Mouse (Mus musculus): Measurements from ENCODE around the gene Syne4.
A peak's percentile ranks its signal among the peaks of the same experiment; 100 is the strongest.

Syne4 gene

DNA sequence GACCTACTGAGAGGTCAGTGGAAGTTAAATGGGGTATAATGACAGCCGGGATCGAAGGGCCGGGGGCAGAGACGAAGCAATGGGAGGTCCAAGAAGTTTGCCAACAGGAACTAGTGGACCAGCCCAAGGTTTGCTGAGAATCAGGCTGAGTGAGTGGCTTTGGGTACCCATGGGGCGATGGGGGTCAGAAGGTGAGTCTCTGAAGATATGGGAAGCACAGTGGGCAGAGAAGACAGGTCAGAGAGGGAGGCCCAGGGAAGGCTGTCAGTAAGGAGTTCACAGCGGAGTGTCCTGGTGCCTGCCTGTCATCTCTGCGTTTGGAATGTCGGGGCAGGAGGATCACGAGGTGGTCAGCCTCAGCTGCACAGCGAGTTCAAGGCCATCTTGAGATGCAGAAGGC lies 13.8 kb downstream of the Syne4 start:
- no peak for DNase-seq (ENCODE audit: low spot score in 2 of 2)

DNA sequence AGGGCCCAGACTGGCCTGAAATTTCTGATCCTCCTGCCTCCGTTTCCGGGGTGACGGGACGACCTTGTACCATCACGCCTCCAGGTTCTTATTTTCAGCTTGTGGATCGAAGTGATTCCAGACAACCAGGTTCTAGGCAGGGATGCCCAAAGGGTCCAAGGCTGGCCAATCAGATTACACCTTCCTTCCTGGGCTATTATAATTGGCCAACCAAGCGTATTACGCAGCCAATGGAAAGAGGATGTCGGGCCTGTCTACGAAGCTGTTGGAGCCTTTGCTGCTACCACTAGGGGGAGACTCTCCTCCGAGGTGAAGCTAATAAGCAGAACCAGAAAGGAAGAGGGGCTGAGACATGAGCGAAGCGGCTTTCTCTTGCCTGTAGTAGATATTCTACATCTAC lies 17.3 kb downstream of the Syne4 start:
- peak in 1 of 2 experiments; percentile 80 for DNase-seq (ENCODE audit: low spot score in 2 of 2)

DNA sequence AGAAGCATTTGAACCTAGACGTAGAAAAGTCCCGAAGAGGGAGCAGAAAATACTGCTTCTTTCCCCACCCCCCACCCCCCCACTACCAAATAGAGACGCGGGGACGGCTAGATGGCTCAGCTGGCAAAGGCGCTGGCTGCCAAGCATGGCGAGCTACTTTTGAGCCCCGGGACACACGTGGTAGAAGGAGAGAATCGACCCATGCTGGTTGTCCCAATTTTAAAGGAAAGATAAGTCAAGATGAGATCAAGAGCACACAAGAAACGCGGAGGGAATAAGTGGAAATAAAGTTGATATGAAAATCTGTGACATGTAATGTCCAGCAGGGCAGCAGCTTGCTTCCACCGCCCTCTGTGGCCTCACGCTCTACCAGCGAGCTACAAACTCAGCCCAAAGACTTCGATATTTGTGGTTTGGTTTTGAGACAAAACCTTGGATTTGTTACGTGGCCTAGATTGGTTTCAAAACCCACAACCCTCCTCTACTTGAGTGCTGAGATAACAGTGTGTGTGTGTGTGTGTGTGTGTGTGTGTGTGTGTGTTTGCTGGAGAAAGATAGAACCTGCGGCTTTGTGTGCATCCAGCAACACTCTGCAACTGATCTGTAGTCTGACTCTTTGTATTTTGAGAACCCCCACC lies 18.1 kb downstream of the Syne4 start:
- DNase-seq (ENCODE audit: low spot score in 2 of 2), result no peak

DNA sequence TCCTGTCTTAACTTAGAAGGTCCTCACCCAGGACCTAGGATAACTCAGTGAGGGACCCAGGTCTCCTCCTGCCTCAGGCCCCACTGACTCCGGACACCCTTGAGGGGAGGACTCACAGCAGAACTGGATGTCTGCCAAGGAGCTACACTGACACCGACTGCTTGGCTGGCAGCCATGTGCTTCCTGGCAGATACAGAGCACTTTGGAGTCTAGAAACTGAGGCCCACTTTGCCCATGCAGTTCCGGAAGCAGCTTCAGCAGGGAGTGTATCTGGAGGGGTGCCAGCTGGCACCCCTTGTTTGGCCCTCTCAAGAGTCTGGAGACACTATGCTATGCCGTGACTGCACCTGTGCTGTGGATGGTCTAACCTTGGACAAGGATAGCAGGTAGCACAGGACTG lies 18.8 kb downstream of the Syne4 start:
- no peak for DNase-seq (ENCODE audit: low spot score in 2 of 2)

DNA sequence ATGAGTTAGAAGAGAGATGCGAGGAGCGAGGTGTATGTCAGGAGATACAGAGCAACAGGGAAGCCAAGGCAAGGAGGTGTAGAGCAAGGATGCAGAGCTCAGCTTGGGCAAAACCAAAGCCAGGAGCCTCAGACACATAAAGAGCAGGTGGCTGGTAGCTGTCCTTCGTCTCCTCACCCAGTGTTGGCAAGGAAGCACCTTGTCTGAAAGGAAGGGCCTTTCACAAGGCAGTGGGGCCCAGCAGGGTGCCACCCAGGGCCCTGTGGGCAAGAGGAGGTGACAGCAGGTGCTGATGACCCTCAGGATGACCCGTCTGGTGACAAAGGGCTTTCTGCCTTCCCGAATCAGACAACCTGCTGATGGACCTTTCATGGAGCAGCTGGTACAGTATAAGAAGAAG lies 20.0 kb downstream of the Syne4 start:
- DNase-seq (ENCODE audit: low spot score in 2 of 2), result no peak

DNA sequence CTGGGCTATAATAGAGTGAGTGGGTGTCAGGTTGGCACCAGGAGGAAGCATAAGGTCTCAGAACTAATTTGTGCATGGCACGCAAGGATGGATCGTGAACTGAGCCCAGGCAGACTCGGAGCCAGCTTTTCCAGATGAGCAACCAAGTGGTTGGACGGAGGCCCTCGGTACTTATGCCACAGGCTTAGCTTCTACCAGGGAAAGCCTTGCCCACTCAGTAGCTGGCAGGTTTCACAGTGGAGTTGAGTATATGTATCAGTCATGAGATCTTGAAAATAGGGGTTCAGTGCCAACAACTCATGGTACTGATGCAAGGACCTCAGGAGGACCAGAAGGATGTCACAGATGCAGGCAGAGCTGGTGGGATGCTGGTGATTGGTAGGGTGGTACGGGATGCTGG lies 21.1 kb downstream of the Syne4 start:
- DNase-seq (ENCODE audit: low spot score in 2 of 2), result no peak

DNA sequence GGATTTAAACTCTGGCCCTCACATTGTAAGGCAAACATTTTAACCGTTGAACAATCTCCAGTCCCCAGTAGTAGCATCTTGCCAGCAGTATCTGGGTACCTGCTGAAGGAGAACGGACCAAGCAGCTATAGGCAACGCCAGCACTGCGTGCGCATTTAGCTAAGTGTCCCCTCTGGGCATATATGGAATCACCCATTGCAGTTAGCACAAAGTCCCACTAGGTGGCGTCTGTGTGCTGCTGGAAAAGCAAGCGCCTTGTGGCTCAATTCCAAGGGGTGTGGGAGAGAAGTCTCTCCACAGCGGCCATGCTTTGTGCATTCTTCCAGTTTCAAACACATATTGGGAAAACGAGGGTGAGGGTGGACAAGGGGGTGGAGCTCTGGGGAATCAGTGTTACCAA lies 21.8 kb downstream of the Syne4 start:
- DNase-seq (ENCODE audit: low spot score in 2 of 2), result peak; percentile 25 to 76

DNA sequence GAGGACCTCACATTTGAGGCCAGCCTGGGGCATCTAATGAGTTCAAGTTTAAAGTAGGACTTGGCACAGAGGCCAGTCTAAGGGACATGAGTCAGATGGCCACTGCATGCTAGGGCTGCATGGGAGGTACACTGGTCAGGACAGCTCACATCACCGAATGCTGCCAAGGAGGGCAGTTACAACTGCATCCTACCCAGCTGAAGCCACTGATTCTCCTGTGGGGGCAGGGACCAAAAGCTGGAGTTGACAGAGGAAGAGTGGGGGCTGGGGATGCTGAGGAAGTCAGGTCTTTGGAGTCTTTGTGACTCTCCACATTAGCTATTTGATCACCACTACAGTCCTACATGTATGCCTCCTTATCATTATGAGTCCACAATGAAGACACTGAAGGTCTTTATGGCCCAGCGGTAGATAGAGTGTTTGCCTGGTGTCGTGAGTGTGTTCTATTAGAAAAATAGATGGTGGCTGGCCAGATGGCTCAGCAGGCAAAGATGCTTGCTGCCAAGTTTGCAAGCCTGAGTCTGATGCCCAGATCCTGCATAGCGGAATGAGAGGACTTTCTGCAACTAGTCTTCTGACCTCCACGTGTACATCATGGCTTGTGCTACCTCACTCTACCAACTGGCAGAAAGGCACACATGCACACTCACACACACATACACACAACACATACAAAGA lies 25.0 kb downstream of the Syne4 start:
- DNase-seq (ENCODE audit: low spot score in 2 of 2), result no peak

DNA sequence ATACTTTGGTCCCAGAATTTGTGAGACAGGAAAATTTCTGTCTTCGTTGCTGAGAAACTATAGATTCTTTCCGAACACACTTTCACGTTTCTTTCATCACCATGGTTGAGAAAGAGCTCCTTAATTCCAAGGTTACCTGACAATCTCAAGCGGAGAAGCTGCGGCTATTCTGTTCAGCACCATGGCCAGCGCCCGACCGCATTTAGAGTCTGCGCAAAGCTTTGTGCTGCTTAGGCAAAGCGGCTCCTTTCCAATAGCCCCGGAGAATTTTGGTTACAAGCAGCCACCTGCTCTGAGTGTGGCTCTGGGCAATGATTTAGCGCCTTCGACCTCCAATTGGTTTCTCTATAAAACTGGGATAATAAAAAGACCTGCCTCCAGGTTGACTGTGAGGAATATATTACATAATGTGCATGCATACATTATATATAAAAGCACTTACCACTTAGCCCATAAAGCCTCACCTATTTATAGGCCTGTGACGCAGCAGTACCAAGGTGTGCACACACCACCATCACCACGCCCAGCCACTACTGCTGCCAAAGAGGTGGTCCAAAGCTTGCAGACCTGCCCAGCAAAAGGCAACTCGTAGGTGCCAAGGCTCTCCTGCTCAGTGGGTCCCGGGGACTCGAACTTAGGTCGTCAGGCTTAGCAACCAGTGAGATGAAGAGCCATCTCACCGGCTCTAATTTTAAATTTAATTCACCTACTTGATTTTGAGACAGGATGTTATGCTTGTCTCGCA lies 32.2 kb downstream of the Syne4 start:
- peak; percentile 45 to 82 for DNase-seq (ENCODE audit: low spot score in 2 of 2)

DNA sequence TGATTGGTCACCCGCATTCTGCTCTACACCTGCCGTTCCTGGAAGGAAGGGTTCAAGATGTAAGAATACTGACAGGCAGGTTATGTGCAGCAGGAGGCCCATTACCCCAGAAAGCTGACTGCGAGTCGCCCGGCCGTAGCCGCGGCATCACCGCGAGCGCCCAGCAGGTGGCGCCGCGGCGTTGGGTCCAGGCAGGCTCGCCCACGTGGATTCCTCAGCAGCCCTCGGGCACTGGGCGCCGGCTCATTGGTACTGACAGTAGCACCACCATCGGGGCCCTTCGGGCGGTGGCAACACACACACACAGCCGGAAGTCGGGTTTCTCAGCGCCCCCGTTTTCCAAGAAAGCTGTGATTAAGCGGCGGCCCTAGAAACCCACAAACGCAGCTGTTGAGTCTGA lies 33.2 kb downstream of the Syne4 start:
- DNase-seq (ENCODE audit: low spot score in 2 of 2), result peak; percentile 33 to 70

DNA sequence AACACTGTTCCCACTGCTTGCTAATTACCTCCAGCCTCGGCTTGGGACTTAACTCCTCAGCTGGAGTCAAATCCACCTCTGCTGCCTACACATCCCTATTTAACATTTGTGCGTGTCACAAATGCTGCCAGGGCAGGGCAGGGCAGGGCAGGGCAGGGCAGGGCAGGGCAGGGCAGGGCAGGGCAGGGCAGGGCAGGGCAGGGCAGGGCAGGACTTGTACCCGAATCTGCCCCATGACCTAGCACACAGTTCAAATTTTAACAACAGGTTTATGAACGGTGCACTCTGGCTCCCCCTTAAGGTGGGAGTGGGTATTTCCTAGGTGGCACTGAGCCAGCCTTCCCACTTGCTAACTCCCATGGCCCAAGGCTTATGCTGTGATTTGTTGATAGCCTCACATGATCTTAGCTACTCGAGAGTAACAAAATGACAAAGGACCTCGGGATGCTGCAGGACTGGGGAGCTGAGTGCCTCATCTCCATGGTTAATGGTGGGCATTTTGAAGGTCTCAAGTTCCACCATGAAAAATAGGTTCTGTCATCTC lies 38.7 kb downstream of the Syne4 start:
- peak; percentile 41 to 67 for DNase-seq (ENCODE audit: low spot score in 2 of 2)

DNA sequence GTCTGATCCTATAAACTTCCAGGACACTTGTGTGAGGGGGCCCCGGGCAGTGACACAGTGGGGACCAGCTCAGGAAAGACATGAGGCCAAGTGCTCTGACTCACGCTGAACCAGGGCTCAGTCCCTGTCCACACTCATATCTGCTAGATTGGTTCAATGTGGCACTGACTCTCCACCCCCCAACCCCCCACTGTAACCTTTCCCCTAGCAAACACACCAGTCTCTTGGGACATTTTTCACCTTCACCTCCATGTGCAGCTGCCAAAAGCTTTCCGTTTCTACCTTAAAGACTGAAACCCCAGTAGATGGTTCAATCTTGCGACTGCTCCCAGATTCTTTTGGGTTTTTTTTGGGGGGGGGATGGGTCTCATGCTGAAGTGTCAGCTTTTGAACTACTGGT lies 39.5 kb downstream of the Syne4 start:
- no peak for DNase-seq (ENCODE audit: low spot score in 2 of 2)

DNA sequence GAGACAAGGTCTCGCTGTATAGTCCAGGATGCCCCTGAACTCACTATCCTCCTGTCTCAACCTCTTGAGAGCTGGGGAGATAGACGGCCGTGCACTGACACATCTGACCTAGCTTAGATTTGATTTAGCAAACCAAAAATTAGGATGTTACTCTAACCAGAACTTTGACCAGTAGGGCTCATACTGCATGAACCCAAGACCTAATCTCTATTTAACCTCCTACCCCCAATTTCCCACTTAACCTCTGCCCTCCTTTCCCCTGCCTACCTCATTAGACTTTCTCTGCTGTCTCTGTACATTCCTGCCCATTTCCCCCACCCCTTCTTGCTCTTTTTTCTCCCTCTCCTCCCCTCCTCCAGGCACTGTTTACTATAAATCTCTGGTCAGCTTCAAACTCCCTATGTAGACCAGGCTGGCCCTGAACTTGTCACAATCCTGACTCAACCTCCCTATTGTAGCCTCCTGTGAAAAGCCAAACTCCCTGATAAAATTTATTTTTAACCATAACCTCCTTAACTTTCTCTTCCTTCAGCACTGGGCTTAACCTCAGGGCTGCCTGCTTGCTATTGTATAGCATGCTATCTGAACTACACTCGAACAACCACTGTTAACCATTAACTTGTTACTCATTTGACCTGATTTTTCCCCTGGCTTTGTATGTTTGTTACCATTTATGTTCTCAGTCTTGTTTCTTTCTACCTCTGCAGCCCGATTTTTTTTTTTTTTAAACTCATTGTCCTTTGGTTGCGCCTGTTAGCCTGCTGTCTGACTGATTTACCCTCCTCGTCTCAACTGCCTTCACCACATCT lies 44.0 kb downstream of the Syne4 start:
- DNase-seq (ENCODE audit: low spot score in 2 of 2), result no peak

DNA sequence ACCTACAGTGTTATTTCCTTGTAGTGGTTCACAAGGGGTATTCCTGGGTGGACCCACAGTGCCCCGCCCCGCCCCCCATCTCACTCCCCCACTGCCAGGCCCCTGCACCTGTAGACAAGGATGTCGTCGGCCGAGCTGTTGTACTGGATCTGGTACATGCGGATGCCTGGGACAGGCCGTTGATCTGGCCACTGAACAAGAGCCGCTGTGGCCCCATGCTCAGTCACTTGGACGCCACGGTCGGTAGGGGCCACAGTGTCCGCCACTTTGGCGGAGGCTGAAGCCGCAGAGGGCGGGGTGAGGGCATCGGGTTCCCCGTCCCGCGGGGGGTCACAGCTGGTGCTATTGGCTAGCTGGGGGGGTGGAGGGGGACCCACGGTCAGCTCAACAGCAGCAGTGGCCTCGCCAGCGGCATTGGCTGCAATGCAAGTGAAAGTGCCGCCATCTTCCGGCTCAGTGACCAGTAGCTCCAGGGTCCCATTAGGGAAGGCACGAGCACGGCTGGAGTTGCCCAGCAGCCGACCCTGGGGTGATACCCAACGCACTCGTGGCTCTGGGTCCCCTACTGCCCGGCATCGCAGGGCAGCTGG lies 44.8 kb downstream of the Syne4 start:
- DNase-seq (ENCODE audit: low spot score in 2 of 2), result no peak

DNA sequence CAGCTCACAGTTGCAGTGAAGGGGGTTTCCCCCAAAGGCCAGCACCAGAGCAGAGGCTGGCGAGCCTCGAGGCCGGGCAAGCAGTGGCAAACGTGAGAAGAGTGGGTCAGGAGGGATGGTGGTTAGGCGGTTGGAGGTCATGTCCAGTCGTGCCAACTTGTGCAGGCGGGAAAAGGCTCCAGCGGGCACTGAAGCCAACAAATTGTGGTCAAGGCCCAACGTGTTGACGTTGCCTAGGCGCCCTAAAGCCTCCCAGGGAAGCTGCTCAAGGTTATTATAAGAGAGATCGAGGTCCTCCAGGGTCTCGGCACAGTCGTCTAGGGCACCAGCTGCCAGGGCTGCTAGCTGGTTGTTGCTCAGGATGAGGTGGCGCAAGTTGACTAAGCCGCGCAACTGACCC lies 45.4 kb downstream of the Syne4 start:
- DNase-seq (ENCODE audit: low spot score in 2 of 2), result no peak

DNA sequence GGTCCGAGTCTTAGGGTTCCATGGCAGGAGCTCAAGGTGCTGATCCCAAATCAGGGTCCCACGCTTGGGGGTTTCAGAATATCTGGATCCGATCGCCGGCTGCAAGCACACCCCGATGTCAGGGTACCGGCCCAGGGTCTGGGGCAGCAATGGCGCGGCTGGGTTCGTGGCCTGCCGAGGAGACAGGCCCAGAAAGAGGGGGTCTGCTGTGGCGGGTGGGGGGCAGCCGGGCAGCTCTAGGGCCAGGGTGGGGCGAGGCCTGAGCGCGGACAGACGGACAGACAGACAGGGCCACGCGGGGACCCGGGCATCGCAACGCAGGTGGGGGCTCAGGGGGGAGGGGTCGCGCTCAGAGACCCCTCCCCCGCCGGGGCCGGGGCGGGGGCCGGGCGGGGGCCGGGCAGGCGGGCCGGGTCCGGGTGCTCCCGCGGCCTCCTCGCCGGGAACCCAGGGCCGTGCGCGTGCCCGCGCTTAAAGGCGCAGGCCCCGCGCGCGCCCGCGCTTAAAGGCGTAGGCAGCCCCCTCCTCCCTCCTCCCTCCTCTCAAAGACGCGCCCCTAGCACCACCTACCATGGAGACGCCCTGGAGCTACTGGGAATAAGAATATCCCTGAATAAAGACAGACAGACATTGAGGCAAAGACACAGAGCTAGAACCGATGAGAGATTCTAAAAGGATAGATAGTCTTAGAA lies 48.2 kb downstream of the Syne4 start, which contains the start of gene Lrfn3:
Gene Lrfn3 (minus strand): TSS at position 121 of the 692 bp plus-strand sequence.
- no peak for DNase-seq (ENCODE audit: low spot score in 2 of 2)

DNA sequence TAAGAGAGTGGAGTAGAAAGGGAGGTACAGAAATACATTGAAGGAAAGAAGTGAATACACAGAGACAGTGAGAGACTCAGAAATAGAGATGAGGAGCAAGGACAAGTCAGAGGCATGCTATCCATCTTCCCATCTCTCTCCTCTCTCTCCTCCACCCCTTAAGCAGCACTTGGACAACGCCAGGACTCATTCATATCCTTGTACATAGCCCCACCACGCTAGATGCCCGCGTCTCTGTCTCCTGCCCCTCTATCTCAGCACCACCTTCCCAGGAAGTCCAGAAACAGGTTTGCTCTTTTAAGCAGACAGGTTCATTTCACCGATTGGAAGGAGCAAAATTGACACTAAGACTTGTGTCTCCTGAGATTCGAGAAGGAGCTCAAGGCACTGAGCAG lies 48.7 kb downstream of the Syne4 start:
- DNase-seq (ENCODE audit: low spot score in 2 of 2), result no peak

DNA sequence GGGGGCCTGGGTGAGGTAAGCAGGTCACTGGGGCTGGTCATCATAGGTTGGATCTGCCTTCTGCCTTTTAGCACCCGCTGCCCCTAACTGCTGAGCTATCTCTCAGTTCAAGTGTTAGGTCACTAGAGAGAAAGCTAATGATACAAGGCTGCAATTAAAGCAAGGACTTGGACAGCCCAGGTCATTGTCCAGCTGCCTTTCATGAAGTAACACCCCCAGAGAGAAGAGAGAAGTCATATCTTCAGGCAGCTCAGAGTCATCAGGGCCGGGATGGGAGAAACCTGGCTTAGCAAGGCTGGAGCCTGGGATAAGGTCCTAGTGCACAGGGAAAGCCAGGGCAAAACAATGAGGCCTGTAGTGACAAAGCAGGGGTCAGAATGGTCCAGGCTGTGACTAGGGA lies 52.9 kb downstream of the Syne4 start:
- no peak for DNase-seq (ENCODE audit: low spot score in 2 of 2)

Measured in spleen, postnatal 10 days (tissue).